Mouse (Mus musculus): ENCODE results near the gene A3galt2. TPM values are rescaled to one million over a fixed set of nuclear protein-coding genes. Genes with fewer than 3 reads are reported as not detected.

The A3galt2 gene
- polyA plus RNA-seq, 1 experiment: 0.04 TPM

DNA sequence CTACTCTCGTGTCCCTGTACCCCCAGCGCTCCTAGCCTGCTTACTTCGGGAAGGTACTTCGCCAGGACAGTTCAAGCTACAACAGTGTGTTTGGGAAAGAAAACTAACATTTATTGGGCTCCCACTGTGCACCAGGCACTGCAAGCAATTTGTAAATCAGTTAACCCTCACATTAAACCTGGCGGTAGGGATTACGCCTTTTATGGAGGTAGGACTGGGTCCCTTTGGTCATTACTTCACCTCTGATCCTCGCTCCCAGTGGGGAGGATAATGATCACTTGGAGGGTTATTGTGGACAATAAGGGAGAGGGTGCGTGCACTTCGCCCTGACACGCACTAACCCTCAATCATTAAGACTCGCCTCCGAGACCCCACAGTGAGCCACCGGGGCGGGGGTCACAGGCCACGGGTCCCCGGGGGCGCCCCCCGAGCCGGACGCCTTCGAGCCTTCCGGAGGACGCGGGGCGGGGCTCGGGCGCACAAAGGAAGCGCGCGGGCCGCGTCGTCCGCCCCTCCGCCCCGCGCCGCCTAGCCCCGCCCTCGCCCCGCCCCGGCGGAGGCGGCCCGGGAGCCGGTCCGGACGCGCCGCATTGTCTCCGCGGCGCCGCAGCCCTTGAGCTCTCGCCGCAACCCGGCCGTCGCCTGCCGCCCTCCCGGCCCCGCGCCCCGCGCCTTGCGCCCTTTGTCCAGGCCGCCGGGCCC is 28.0 kb upstream of the A3galt2 start:
- WGBS: 2% methylated on average over 64 of the region's 68 CpGs
- DNase-seq (ENCODE audit: low read depth, low spot score): no peak

DNA sequence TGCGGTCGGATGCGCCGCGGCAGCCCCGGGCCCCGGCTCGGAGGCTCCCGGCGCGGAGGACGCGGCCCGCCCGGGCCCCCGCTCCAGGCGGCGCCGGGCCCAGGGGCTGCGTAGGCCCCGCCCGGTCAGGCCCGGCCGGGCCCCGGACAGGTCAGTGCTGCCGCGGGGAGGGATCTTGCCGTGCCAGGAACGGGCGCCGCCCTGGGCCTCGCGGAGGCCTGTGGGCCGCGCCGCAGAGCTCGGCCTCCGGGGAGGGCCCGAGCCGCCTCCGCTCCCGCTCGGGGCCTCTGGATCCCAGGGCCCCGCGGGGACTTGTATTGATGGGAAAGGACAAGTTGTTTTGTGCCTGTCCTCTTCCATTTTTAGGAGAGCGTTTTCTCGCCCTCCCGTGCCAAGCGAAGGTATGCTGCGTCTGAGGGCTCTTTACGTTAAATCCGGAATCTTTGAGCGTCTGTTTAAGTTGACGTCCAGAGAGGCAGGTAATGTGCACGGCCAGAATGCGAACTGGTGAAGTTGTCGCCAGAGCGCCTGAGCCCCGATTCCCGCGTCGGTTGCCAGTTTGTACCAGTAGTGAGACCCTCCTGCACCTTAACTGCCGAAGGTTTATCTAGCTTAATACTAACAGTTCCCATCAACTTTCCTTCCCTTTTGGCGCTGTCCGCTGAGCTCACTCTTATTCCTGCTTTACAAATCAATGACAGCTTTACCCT is 27.3 kb upstream of the A3galt2 start:
- under 1% methylated on average over 65 of the region's 65 CpGs for WGBS
- no peak for DNase-seq (ENCODE audit: low read depth, low spot score)

DNA sequence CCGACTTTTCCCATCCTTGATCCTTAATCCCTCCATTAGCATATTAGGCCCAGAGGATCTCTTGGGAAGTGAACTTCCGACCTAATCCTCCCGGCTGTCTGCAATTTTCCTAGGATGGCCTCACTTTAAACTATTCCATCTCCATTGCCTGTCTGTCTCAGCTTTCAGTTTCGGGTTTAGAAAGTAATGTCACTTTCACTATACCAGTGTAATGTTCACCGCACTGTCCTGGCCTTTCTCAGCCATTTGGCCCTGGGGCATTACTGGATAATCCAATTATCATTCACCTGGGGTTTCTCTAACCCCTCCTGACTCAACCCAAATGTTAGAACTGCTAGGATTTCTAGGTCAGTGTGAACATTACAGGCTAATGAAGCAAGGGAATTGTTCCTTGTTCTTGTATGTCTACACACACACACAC is 26.7 kb upstream of the A3galt2 start:
- DNase-seq (ENCODE audit: low read depth, low spot score): no peak
- 2% methylated on average over 5 of the region's 5 CpGs for WGBS

DNA sequence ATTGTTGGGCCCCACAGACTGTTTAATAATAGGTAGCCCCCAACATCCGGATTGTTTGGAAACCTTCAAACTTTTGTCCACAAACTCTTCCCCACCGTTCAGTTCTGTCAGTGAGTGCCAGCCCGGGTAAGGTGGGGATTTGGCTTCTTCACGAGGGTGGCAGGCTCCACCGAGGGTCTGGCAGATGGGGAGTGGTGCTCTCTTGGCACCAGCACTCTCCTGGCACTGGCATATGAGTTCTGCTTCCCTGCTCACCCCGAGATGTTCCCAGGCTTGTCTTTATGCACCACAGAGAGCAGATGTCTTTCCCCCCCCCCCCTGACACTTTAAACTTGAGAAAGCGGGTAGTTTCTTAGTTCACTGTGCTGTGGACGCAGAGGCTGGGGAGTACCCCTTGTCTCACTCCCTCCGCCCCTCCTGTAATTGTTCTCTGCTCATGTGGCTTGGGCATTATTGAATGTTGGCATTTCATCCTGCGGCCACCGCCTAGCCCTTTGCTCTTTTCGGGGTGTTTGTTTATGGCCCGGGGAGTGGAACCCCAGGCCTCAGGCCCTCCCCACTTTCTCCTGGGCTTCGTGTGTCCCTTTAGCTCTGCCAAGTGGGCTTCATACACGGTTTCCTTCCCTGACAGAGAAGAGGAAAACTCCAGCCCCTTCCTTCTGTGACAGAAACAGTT is 26.0 kb upstream of the A3galt2 start:
- 8% methylated on average over 15 of the region's 15 CpGs for WGBS
- no peak for DNase-seq (ENCODE audit: low read depth, low spot score)

DNA sequence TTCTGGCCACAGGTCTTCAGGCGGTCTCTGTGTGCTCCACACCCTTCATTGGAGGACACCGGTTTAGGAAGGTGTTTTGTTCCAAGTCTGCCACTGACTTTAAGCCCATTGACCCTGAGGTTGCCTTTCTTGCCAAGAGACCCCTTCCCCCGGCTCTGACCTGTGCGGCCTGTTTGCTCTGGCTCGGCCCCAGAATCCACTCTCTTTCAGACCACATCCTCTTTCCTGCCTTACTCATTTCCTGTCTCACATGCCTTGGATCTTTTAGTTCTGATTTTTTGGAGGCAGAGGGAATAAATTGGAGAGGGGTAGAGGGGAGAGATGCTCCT is 25.5 kb upstream of the A3galt2 start:
- no peak for DNase-seq (ENCODE audit: low read depth, low spot score)
- WGBS: 19% methylated on average over 5 of the region's 5 CpGs

DNA sequence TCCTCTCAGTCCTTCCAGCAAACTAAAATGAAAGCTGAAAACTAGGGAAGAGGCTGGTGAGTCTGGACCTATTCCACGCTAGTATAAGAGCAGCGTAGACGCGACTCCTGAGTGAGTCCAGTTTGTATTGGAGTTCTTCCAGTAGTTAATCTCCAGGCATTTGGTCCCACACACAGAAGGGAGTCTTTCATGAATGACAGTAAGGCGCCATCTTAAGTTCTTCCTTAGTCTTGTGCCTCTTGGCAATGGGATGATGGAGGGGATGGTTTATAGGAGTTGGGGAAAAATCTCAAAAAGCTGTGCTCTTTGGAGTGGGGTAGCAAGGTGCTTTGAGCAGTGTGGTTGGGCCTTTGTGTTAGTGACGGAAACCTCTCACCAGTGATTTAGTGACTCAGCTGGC is 24.9 kb upstream of the A3galt2 start:
- WGBS: 42% methylated on average over 6 of the region's 6 CpGs
- DNase-seq (ENCODE audit: low read depth, low spot score): no peak

DNA sequence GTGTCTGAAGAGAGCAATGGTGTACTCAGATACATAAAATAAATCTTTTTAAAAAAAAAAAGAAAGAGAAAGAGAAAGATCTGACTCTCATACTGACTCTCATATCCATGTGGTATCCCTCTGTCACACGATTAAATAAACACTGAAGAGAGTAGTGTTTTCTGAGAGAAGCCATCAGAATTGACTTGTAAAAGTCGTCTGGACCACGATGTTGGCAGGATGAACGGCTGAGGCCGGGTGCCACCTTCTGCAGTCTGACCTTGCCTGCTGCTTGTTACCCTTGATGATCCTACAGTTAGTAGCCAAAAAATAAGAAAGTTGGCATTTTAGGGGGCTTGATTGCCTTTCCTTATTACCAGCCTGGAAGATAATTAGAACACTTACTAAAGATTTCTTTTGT is 22.4 kb upstream of the A3galt2 start:
- 41% methylated on average over 5 of the region's 5 CpGs for WGBS
- no peak for DNase-seq (ENCODE audit: low read depth, low spot score)

DNA sequence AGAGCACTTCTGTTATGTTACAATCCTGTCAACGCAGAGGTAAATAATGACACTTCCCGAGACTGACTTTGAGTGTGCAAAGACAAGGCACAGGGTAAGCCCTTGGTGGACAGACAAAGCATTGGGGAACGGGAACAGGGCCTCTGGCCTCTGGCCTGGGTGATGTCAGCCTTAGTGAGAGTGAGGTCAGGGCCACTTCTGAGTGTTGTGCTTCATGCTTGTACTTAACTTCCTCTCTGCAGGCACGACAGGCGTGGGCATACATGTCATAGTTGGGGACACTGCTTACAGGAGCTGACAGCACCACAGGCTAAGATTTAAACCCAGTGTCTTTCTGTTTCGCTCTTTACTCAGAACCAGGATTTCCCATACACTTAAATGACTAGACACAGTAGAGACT is 21.7 kb upstream of the A3galt2 start:
- no peak for DNase-seq (ENCODE audit: low read depth, low spot score)
- 36% methylated on average over 6 of the region's 6 CpGs for WGBS

DNA sequence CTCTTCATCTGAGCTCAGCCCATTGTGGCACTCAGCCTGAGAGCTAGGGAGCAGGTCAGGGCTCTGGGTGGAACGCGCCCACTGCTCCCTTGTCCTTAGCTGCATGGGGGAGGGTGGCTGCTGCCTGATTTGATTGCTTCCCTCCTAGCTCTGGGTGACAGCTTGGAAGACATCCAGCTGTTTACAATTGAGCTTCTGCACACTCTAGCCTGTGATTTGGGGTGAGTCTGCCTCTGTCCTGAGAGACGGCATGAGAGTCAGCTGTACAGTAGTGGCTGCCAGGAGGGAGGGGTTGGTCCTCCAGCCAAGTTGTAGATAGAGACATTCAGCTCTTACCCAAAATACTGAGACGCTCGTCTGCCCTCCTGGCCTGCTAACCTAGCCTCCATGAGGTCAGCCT is 20.9 kb upstream of the A3galt2 start:
- no peak for DNase-seq (ENCODE audit: low read depth, low spot score)
- 5% methylated on average over 5 of the region's 5 CpGs for WGBS

DNA sequence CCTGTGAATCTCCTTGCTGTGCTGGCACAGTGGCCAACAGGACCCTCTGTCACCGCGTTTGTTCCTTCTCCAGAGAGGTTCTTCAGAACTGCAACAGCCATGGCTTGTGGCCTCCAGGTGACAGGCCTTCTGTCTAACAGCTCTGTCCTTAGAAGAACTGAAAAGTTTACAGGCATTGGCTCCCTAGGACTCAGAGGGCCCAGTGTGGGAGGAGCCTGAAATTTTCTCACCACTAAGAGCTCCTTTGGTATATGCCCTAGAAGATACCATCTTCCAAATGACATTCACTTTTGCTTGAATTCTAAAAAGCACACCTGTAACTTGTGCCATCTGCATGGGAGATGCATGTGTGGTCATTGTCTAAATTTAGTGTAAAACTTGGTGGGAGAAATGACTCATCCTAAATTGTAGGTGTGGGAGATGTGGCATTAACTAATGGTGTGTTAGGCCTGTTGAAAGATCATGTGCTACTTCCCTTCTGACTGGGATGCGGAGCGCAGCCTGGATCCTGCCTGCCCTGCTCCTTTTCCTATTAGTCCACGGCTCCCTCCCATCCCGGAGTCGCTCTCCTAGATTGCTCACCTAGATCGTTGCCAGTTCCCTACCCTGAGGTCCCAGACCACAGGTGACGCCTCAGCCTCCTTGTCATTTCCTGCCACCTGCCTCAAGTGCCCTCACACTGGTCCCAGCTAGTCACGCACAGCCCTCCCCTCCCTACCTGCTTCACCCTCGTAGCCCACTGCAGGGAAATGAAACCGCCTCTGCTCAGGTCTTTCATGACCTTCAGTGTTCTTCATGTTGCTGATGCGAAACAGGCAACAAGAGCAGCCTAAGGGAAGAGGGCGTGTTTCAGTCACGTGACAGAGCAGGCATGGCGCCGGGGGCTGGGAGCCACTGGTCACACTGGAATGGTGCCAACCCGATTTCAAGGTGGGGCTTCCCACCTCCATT is 20.2 kb upstream of the A3galt2 start:
- DNase-seq (ENCODE audit: low read depth, low spot score): no peak
- WGBS: 37% methylated on average over 18 of the region's 18 CpGs

DNA sequence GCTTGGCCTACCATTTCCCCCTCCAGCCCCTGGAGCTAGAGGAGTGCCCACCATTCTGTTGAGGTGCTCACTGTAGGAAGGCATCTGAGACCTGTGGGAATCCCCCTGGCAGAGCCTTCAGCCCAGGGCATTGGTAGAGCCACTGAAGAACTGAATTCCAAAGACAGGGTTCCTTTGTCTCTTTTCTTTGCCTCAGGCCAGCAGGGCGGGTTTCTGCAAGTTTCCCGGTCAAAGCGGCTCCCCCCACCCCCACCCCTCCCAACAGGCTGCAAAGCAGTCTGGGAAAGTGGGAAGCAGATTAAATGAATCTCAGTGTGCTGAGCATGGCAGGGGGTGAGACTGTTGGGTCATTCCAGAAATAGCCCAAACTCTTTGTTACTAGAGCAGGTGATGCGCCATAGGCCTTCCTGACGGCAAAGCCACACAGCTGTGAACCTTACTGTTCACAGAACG is 18.0 kb upstream of the A3galt2 start:
- WGBS: 51% methylated on average over 6 of the region's 6 CpGs

DNA sequence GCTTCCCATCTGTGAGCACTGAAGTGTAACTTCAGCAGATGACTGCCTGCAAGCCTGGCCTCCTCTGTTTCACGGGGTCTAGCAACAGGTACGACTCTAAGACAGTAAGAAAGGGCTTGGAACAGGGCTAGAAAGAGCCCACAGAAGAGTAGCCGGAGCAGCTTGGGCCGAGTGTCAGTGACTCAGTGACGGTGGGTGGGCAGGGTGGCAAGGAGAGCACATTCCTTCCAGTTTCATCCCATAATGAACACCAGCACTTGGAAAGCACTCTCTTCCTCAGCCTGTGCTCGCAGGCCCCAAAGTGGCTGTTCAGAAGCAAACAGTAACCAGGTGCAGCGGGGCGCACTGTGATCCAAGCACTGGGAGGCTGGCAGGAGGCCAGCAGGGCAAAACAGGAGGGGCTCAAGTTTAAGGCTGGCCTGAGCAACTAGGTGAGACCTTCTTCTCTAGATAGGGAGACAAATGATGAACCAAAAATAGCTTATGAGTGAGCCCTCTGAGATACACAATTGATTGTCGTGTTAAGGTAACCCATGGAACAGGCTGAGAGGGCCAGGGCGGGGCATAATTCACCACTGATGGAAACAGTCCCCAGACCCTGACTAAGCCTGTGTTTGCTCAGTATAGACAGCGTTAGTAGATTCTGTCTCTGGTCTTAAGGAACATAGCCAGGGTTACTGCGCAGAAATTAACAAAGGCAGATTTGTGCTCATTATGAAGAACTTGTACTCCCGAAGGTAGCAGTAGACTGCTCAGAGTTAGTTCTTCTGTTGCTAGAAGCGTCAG is 17.1 kb upstream of the A3galt2 start:
- no peak for DNase-seq (ENCODE audit: low read depth, low spot score)
- WGBS: 50% methylated on average over 14 of the region's 14 CpGs

More for the DNA sequence above, 18.0 kb upstream of the A3galt2 start:
- DNase-seq (ENCODE audit: low read depth, low spot score): no peak

DNA sequence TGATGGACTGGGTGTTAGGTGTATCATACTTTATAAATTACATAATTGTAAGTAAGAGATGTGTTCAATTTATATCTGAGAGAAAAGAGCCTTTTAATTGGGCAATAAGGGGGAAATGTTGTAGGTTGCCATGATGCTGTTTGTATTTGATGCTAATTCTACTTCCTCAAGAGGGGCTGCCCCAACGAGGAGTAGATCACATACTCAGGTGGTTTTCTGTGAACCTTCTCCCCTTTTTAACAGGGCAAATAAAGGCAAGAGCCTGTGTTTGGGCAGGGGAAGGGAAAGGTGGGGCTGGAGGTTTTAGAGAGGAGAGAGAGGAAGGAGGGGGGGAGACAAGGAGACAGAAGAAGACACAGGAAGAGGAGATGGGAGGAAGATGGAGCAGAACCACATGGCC is 14.3 kb upstream of the A3galt2 start:
- no peak for DNase-seq (ENCODE audit: low read depth, low spot score)
- WGBS: 13% methylated on average over 1 of the region's 1 CpGs

DNA sequence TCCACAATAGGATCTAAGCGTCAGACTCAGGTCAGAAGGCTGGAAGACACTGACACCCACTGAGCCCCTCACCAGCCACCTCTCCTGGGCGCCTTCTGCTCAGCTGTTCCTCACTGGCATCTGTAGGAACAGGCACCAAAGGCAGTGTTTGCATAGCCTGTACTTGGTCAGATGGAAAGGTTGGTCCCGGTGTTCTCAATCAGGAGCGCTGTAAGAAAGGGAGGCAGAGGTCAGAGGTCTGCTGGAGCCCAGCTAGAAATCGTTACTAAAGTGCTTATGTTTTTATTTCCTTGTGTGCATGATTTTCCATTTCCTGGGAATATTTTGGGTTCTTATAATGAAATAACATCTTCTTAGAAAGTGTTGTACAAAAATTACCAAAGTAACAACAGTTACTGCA is 13.3 kb upstream of the A3galt2 start:
- WGBS: 62% methylated on average over 5 of the region's 5 CpGs
- DNase-seq (ENCODE audit: low read depth, low spot score): no peak

DNA sequence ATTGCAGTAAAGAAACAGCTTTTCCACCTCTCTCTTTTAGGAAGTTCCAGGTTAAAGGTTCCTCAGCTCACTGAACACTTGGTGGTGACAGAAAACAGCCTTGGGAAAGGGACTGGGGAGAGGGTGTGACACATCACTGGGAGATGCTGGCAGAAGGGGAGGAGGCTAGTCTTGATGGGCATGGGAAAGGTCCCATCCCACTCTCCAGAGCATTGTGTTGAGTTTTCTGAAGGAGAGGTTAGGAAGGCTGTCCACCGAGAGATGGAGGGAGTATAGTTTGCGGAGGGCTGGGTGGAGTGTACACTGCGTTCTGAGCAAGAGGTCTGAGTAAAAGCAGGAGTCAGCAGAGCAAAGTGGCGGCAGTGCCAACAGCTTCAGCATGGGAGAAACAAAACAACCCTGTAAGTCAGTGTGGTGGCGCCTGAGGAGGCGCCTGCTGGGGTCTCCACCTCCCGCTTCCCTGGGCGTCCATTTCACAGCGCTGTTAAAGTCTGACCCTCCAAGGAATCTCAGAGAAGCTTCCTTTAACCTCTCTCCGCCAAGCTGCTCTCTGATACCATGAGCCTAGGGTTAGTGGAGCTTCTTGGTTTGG is 12.7 kb upstream of the A3galt2 start:
- no peak for DNase-seq (ENCODE audit: low read depth, low spot score)
- WGBS: 80% methylated on average over 10 of the region's 10 CpGs

DNA sequence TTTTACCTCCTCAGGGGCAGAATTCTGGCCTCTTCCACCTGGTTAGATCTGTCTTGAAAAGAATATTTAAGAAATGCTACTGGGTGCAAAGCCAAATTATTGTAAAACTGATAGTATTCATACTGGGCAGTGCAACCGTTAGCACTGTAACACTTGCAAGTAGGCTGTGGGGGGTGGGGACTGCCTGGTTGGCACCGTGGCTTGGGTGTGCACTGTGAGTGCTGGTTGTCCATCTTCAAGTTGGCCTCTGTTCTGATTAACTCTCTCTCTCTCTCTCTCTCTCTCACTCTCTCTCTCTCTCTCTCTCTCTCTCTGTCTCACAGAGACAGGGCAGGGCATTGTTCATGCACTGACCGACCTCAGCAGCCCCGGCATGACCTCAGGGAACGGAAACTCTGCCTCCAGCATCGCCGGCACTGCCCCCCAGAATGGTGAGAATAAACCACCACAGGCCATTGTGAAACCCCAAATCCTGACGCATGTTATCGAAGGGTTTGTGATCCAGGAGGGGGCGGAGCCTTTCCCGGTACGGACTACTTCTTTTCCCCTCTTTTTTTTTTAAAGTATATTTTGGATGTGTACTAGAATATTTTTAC is 12.0 kb upstream of the A3galt2 start:
- no peak for DNase-seq (ENCODE audit: low read depth, low spot score)
- 74% methylated on average over 12 of the region's 12 CpGs for WGBS

DNA sequence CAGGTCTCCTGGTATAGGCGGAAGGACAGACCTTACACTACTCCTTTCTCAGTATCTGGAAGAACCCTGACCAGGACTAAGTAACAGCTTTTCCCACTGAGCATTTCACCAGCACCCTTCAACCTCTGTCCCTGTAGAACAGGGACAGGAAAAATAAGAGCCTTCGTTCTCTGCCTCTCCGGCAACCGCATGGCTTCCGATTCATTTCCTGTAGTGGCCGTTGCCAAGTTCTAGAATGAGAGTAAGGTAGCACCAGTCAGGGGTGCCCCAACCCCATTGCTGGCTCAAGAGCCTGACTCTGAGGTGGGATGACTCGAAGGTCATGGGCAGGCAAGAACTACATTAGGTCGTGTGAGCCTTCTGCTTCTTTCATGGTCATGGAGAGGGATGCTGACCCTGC is 10.0 kb upstream of the A3galt2 start:
- no peak for DNase-seq (ENCODE audit: low read depth, low spot score)
- WGBS: 86% methylated on average over 8 of the region's 8 CpGs

DNA sequence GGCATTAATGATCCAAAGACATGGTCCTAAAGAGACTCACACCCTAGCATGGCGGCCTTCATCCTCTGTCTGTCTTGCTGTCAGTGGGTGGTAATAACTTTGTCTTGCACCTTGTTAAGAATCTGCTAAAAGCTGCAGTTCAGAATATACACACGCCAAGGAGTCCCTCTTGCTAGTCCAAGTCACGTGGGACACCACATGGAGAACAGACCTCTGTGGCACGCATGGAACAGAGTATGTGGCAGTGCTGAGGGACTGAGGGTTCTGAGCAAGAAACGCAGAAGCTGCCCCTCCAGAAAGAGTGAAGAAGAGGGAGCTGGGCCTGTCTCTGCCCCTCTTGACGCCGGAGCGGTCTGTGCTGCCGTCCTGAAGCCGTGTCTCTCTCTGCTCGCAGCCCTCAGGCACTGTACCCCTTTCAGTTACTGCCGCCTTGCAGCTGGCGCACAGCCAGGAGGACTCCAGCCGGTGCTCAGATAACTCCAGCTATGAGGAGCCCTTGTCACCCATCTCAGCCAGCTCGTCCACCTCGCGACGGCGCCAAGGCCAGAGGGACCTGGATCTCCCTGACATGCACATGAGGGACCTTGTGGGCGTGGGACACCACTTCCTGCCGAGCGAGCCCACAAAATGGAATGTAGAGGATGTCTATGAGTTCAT is 7.4 kb upstream of the A3galt2 start:
- 83% methylated on average over 22 of the region's 22 CpGs for WGBS
- no peak for DNase-seq (ENCODE audit: low read depth, low spot score)
